Mouse (Mus musculus) spleen, adult 12 weeks (tissue): ENCODE results near the gene Shf.
"Not testable (repeated sequence)": the region's sequence is repeated elsewhere in the genome, so short reads cannot be mapped to it uniquely, and the experiment has no call there.

Experiments used
- DNase-seq: peaks from one replicate; pipeline ENCODE4 v3.0.0; 2022; ENCODE audit warnings: low spot score

The Shf gene

GRCm38 (mm10) chr2:122368995-122369739 lies at the start of gene Shf:
Shf (minus strand) TSS chr2:122369162.
- peak; percentile 81 for DNase-seq

- no peak for DNase-seq
Observed at GRCm38 (mm10) chr2:122408928-122409327, 40.0 kb upstream of the Shf start.

GRCm38 (mm10) chr2:122407607-122408006 lies 38.6 kb upstream of the Shf start:
- no peak for DNase-seq

- no peak for DNase-seq
Observed at GRCm38 (mm10) chr2:122396150-122396549, 27.2 kb upstream of the Shf start.

GRCm38 (mm10) chr2:122387135-122387534 lies 18.2 kb upstream of the Shf start:
- not testable (repeated sequence) for DNase-seq

GRCm38 (mm10) chr2:122385095-122385494 lies 16.1 kb upstream of the Shf start:
- no peak for DNase-seq

GRCm38 (mm10) chr2:122382121-122382520 lies 13.2 kb upstream of the Shf start:
- no peak for DNase-seq

- DNase-seq: no peak
Observed at GRCm38 (mm10) chr2:122381329-122382103, 12.6 kb upstream of the Shf start.

- no peak for DNase-seq
Observed at GRCm38 (mm10) chr2:122380768-122381311, 11.9 kb upstream of the Shf start.

GRCm38 (mm10) chr2:122379292-122379650 lies 10.3 kb upstream of the Shf start:
- no peak for DNase-seq

- no peak for DNase-seq
Observed at GRCm38 (mm10) chr2:122378421-122379291, 9.7 kb upstream of the Shf start.

- peak; percentile 60 for DNase-seq
Observed at GRCm38 (mm10) chr2:122377751-122378246, 8.8 kb upstream of the Shf start.

- peak; percentile 94 for DNase-seq
Observed at GRCm38 (mm10) chr2:122377215-122377674, 8.3 kb upstream of the Shf start.

GRCm38 (mm10) chr2:122376041-122376561 lies 7.1 kb upstream of the Shf start:
- peak; percentile 35 for DNase-seq

GRCm38 (mm10) chr2:122375391-122375991 lies 6.5 kb upstream of the Shf start:
- DNase-seq: peak; percentile 90

GRCm38 (mm10) chr2:122374666-122375331 lies 5.8 kb upstream of the Shf start:
- DNase-seq: no peak

- DNase-seq: no peak
Observed at GRCm38 (mm10) chr2:122374012-122374411, 5.0 kb upstream of the Shf start.

GRCm38 (mm10) chr2:122372541-122372940 lies 3.6 kb upstream of the Shf start:
- DNase-seq: no peak

GRCm38 (mm10) chr2:122372067-122372466 lies 3.1 kb upstream of the Shf start:
- DNase-seq: no peak

GRCm38 (mm10) chr2:122370101-122370750 lies 1.3 kb upstream of the Shf start:
- DNase-seq: no peak
